Mouse (Mus musculus) forebrain, embryonic 16.5 days (tissue): ENCODE data around the gene Ubr7. TPM values are rescaled to one million over a fixed set of nuclear protein-coding genes. Genes with fewer than 3 reads are reported as not detected.

Experiments used
- ATAC-seq: fragments of 200-750 bp; cut with Nextera tagmentation; 2 replicates; pipeline ENCODE4 v1.8.0; 2017; ENCODE audit warnings: mild to moderate bottlenecking, moderate library complexity
- H3K27ac ChIP-seq: fragments of 300-500 bp; sonication (generic); 2 replicates; pipeline ENCODE4 v1.5.1; 2014; ENCODE audit warnings: low read length, control low read depth
- H3K27me3 ChIP-seq: fragments of 300-500 bp; sonication (generic); replicated peaks from 2 replicates; pipeline ENCODE4 v1.6.1; 2014; ENCODE audit warnings: low read length; ENCODE audit not compliant: control insufficient read depth, insufficient read depth
- H3K36me3 ChIP-seq: fragments of 300-500 bp; sonication (generic); 2 replicates; pipeline ENCODE4 v1.6.1; 2014; ENCODE audit not compliant: control insufficient read depth, insufficient read depth
- H3K4me1 ChIP-seq: fragments of 300-500 bp; sonication (generic); replicated peaks from 2 replicates; pipeline ENCODE4 v1.6.1; 2014; ENCODE audit warnings: low read length; ENCODE audit not compliant: control insufficient read depth, insufficient read depth
- H3K4me2 ChIP-seq: fragments of 300-500 bp; sonication (generic); 2 replicates; pipeline ENCODE4 v1.6.1; 2014; ENCODE audit warnings: mild to moderate bottlenecking, low read length, control low read depth
- H3K4me3 ChIP-seq: fragments of 300-500 bp; sonication (generic); replicated peaks from 2 replicates; pipeline ENCODE4 v1.5.1; 2014; ENCODE audit warnings: mild to moderate bottlenecking, low read length, control low read depth
- H3K9ac ChIP-seq: fragments of 300-500 bp; sonication (generic); replicated peaks from 2 replicates; pipeline ENCODE4 v1.6.1; 2014; ENCODE audit warnings: low read depth, low read length, control low read depth
- H3K9me3 ChIP-seq: fragments of 300-500 bp; sonication (generic); 2 replicates; pipeline ENCODE4 v1.6.1; 2016; ENCODE audit warnings: low read length; ENCODE audit not compliant: control insufficient read depth
- WGBS: fragments of 180-500 bp; shearing (Covaris S2); extraction: QIAGEN DNeasy Blood & Tissue Kit; methylation state at CpG from one replicate; pipeline ENCODE4 v1.1.7; 2014; 5-methylcytosine and 5-hydroxymethylcytosine counted together
- polyA plus RNA-seq: library from polyadenylated mRNA; unstranded; fragments of >200 nt; fragmentation: Nextera tagmentation; extraction: Ambion mirVana; gene quantifications from 2 replicates; pipeline ENCODE4 v1.2.1, GENCODE M21; 2015

The Ubr7 gene
- polyA plus RNA-seq, 1 experiment from 2014 or later = 43.1 TPM

DNA sequence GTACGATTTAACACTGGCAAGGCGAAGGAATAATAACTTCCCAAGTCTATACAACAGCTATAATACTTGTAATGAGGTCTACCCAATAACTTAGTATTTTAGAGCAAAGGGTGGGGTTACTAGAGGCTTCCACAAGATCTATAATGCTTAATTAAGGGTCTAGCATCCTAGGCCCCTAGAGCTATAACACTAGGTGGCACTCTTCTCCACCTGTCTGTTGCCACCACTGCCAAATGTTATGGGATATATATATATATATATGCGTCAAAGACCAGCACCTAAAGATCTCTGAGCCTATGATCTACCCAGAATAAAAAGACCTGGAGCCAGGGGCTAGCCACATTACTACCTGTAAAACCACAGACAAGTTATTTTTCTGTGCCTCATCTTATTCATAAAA, 17.5 kb upstream of the Ubr7 start:
- 61% methylated on average over 3 of the region's 3 CpGs for WGBS
- Histone ChIP-seq H3K4me1 (peaks cover 21% of the 10 kb centered on the region), H3K4me2 (no peak overlapping the region), H3K9me3 (no peaks in the 10 kb centered on the region), H3K27me3 (no peaks in the 10 kb centered on the region), H3K4me3 (no peak overlapping the region), H3K9ac (no peak overlapping the region), H3K36me3 (no peaks in the 10 kb centered on the region), H3K27ac (no peak overlapping the region)
- ATAC-seq = no peak

GRCm38 (mm10) chr12:102742056-102742455, 15.7 kb upstream of the Ubr7 start:
- Histone ChIP-seq H3K27ac (no peak overlapping the region), H3K4me2 (no peak overlapping the region), H3K9ac (no peak overlapping the region), H3K4me3 (no peak overlapping the region), H3K4me1 (peaks cover 21% of the 10 kb centered on the region), H3K36me3 (peaks cover 2% of the 10 kb centered on the region; the same call in 1 of the 2 replicates), H3K27me3 (no peaks in the 10 kb centered on the region), H3K9me3 (no peaks in the 10 kb centered on the region)
- 88% methylated on average over 7 of the region's 7 CpGs for WGBS
- ATAC-seq = no peak

GRCm38 (mm10) chr12:102743036-102743588, 14.7 kb upstream of the Ubr7 start:
- Histone ChIP-seq H3K9ac (peak overlapping the region; percentile 76), H3K4me3 (peak overlapping the region; percentile 83), H3K27me3 (no peaks in the 10 kb centered on the region), H3K36me3 (peaks cover 2% of the 10 kb centered on the region; the same call in 1 of the 2 replicates), H3K4me2 (peak overlapping the region; percentile 74), H3K4me1 (peaks cover 21% of the 10 kb centered on the region), H3K27ac (peak overlapping the region; percentile 90), H3K9me3 (no peaks in the 10 kb centered on the region)
- 0% methylated on average over 33 of the region's 33 CpGs for WGBS
- peak; percentile 65 for ATAC-seq

DNA sequence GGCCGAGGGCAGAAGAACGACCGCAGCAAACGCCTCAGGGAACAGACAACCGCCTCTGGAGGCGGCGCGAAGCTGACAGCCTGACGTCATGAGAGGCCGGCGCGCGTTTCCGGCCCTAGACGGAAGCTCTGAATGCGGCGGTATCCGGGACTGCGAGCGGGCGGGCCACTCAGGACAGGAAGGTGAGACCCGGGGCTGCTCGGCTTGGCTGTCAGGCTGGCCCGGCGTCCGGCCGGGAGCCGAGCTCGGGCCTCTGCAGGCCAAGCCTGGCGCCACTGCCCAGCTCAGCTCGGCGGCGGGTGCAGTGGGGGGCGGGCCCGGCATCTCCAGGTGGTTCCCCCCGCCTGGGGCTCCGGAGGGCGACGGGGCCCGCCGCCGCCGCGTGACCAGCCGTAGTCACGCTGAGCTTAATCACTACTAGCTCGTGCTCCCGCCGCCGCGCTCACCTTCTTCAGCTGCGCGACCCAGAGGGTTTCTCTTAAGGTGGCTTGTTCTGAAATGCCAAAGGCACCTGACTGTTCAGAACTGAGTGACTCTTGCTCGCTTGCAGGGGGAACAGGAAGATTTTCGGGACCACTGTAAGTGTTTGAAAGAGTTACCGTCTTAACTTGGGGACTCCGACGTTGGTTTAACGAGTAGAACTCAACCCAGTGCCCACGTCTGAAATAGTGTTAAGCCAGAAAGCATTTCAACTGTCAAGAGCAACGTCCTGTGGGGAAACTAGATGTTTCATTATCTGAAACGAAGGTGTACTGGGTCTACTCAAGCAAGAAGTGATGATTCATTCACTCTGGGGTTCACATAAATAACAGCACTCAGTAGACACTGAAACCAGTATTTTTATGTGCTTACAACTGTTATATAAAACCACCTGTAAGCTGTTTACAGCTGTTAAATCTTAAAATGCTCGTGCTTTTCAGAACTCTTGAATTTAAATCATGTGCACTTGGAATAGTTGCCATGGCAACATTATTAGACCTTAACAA, 13.9 kb upstream of the Ubr7 start, which contains the start of the genes Moap1 and Tmem251:
Gene Moap1, minus strand, starts transcription at position 73 of the 986 bp plus-strand sequence.
Gene Tmem251, plus strand, starts transcription at position 174 of the 986 bp plus-strand sequence.
- WGBS = under 1% methylated on average over 61 of the region's 63 CpGs
- Histone ChIP-seq H3K36me3 (peaks cover 2% of the 10 kb centered on the region; the same call in 1 of the 2 replicates), H3K4me3 (peak within 1 kb of the TSS; percentile 83), H3K4me1 (peaks cover 21% of the 10 kb centered on the region), H3K27me3 (no peaks in the 10 kb centered on the region), H3K9me3 (no peaks in the 10 kb centered on the region), H3K9ac (peak within 1 kb of the TSS; percentile 76), H3K4me2 (peak within 1 kb of the TSS; percentile 74), H3K27ac (peak within 1 kb of the TSS; percentile 90)
- peak; percentile 98 for ATAC-seq

DNA sequence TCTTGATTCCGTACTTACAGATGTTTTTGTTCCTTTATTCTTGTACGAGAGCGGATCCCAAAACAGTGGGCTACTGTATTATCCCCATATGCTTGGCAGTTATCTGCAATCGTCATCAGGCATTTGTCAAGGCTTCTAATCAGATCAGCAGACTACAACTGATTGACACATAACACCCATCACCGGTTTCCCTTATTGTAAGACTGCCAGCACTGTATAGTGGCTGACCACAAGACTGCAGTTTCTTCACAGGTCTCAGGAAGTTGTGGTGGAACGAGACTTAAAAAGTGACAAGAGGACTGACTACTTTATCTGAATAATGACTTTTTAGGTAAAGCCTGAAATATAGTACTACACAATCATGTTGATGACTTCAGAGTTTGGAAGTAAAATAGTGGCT, 12.9 kb upstream of the Ubr7 start:
- Histone ChIP-seq H3K27me3 (no peaks in the 10 kb centered on the region), H3K4me1 (peaks cover 21% of the 10 kb centered on the region), H3K4me2 (peak overlapping the region; percentile 74; the same call in 1 of the 2 replicates), H3K4me3 (no peak overlapping the region), H3K9me3 (no peaks in the 10 kb centered on the region), H3K27ac (no peak overlapping the region), H3K9ac (no peak overlapping the region), H3K36me3 (peaks cover 2% of the 10 kb centered on the region; the same call in 1 of the 2 replicates)
- no peak for ATAC-seq
- WGBS = 47% methylated on average over 6 of the region's 6 CpGs

DNA sequence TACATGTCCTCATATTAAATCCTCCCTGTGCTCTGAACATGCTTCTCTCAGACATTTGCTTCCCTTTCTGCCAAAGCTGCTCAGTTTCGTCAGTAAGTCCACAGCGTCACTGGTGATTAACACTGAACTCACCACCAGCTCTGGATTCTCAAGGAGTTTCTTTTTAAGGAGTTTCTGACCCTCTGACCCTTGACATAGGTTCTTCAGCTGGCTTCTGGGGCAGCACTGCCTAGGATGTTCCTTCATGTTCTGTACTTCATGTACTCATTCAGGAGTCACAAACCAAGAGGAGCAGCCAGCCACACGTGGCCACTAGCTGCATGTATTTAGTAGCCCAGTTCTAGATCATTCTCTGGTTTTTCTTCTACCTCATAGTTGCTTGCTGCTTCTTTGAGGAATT, 9.5 kb upstream of the Ubr7 start:
- Histone ChIP-seq H3K36me3 (peaks cover 2% of the 10 kb centered on the region; the same call in 1 of the 2 replicates), H3K4me3 (no peak overlapping the region), H3K27ac (no peak overlapping the region), H3K4me2 (no peak overlapping the region), H3K27me3 (no peaks in the 10 kb centered on the region), H3K4me1 (peaks cover 10% of the 10 kb centered on the region), H3K9ac (no peak overlapping the region), H3K9me3 (no peaks in the 10 kb centered on the region)
- no peak for ATAC-seq
- 90% methylated on average over 3 of the region's 3 CpGs for WGBS

GRCm38 (mm10) chr12:102756304-102756703, 1.5 kb upstream of the Ubr7 start:
- no peak for ATAC-seq
- 85% methylated on average over 7 of the region's 7 CpGs for WGBS
- H3K27ac ChIP-seq = no peak overlapping the region
- no peak overlapping the region for H3K9ac ChIP-seq
- H3K27me3 ChIP-seq = no peaks in the 10 kb centered on the region
- H3K4me3 ChIP-seq = peak overlapping the region; percentile 91
- peak overlapping the region; percentile 78 for H3K4me2 ChIP-seq
- peaks cover 27% of the 10 kb centered on the region for H3K4me1 ChIP-seq
- no peaks in the 10 kb centered on the region for H3K36me3 ChIP-seq
- no peaks in the 10 kb centered on the region for H3K9me3 ChIP-seq

- Histone ChIP-seq H3K27ac (peak overlapping the region; percentile 89), H3K27me3 (no peaks in the 10 kb centered on the region), H3K4me2 (peak overlapping the region; percentile 78), H3K9ac (peak overlapping the region; percentile 74), H3K9me3 (no peaks in the 10 kb centered on the region), H3K4me3 (peak overlapping the region; percentile 91), H3K4me1 (peaks cover 27% of the 10 kb centered on the region), H3K36me3 (0 out of 2 replicates have a peak, but pooled peaks cover under 1% of the 10 kb centered on the region)
- no peak; the same call in 1 of the 2 replicates for ATAC-seq
- 1% methylated on average over 46 of the region's 46 CpGs for WGBS
These were observed 595 bp upstream of the Ubr7 start for GRCm38 (mm10) chr12:102757055-102757688.

DNA sequence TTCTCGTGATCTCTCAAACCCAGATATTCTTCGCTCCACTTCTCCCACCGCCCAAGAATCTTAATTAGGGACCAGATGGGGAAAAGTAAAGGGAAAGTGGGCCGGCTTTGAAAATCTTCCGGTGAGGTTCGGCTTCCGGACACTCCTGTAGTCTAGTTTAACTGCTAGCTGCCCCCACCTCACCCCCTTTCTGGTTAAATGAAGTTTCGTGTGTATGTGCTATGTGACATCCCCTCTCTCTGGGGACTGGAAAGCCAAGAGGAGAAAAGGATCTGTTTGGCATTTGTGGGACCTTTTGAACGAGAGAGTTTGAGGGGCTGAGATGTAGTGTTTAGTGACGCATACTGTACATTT, 613 bp downstream of the Ubr7 start, which contains the start of gene Gm20604:
Gene Gm20604, minus strand, starts transcription at position 270 of the 354 bp plus-strand sequence.
- 0% methylated on average over 10 of the region's 10 CpGs for WGBS

More for the DNA sequence above, 613 bp downstream of the Ubr7 start, which contains the start of gene Gm20604:
- Histone ChIP-seq H3K4me1 (peaks cover 27% of the 10 kb centered on the region), H3K9ac (peak within 1 kb of the TSS; percentile 80), H3K27me3 (no peaks in the 10 kb centered on the region), H3K4me3 (peak within 1 kb of the TSS; percentile 91), H3K9me3 (no peaks in the 10 kb centered on the region), H3K36me3 (peaks cover 5% of the 10 kb centered on the region; the same call in 1 of the 2 replicates), H3K27ac (peak within 1 kb of the TSS; percentile 89), H3K4me2 (peak within 1 kb of the TSS; percentile 98)
- ATAC-seq = no peak
